Comparison of ENCODE assay signal across 7 mouse cellular contexts in the genomic region with DNA sequence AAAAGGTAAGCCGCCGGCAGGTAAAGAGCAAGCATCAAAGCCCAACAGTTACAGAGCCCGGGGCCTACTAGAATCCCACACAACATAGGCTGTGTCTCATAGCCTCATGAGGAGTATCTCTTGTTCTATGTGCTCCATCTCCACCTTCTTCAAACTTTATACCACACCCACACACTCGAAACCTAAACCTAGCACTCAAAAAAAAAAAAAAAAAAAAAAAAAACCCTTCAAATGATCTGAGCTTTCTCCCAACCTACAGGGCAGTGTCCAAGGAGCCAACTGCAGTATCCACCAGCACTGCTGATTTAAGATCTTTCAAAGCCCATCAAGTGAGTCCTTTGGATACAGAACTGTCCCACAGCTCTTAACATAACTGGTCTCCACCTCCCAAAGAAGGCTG. TPM values are rescaled to one million over a fixed set of nuclear protein-coding genes. Genes with fewer than 3 reads are reported as not detected.
DNase-seq lines count a peak whose midpoint lies in the region; ATAC-seq and TF ChIP-seq lines count a peak whose summit lies in the region.

No protein-coding gene starts in this region.

- peaks cover 38% of the 10 kb centered on the region for H3K36me3 ChIP-seq in lung, embryonic 14.5 days (ENCODE audit: insufficient read depth)
- H3K36me3 ChIP-seq in embryonic facial prominence, embryonic 15.5 days, result peaks cover 12% of the 10 kb centered on the region
- H3K36me3 ChIP-seq in limb, embryonic 11.5 days (ENCODE audit: control insufficient read depth, insufficient read depth, low read length), result no peaks in the 10 kb centered on the region; the same call in 1 of the 2 replicates
- peaks cover 6% of the 10 kb centered on the region for H3K36me3 ChIP-seq in splenic B cell, adult 2 months (ENCODE audit: control insufficient read depth, insufficient read depth, low read length, poor library complexity, severe bottlenecking)

- TF ChIP-seq CTCF in lung, embryonic 14.5 days (IDR thresholded peaks at IDR 0.05; ENCODE audit: low read depth), result no peak

- H3K9me3 ChIP-seq in lung, embryonic 14.5 days (ENCODE audit: low read depth, low read length), result no peaks in the 10 kb centered on the region
- H3K9me3 ChIP-seq in embryonic facial prominence, embryonic 15.5 days (replicated peaks), result no peaks in the 10 kb centered on the region
- H3K9me3 ChIP-seq in limb, embryonic 11.5 days (ENCODE audit: control insufficient read depth, low read length), result no peaks in the 10 kb centered on the region

- peak overlapping the region; percentile 99 for H3K4me3 ChIP-seq in lung, embryonic 14.5 days (ENCODE audit: low read depth, low read length)
- peak overlapping the region; percentile 100 for H3K4me3 ChIP-seq in embryonic facial prominence, embryonic 15.5 days (replicated peaks)
- peak overlapping the region; percentile 94 for H3K4me3 ChIP-seq in limb, embryonic 11.5 days (ENCODE audit: low read depth, low read length)

- H3K27me3 ChIP-seq in lung, embryonic 14.5 days (ENCODE audit: insufficient read depth, low read length), result no peaks in the 10 kb centered on the region
- no peaks in the 10 kb centered on the region for H3K27me3 ChIP-seq in embryonic facial prominence, embryonic 15.5 days
- no peaks in the 10 kb centered on the region for H3K27me3 ChIP-seq in limb, embryonic 11.5 days (ENCODE audit: control insufficient read depth, insufficient read depth, low read length)
- no peaks in the 10 kb centered on the region for H3K27me3 ChIP-seq in splenic B cell, adult 2 months (ENCODE audit: control insufficient read depth, insufficient read depth, low read length, poor library complexity, severe bottlenecking)

- ATAC-seq in lung, embryonic 14.5 days (ENCODE audit: insufficient read depth), result no peak
- ATAC-seq in embryonic facial prominence, embryonic 15.5 days (ENCODE audit: insufficient number of reproducible peaks, low FRiP score, low TSS enrichment, low read depth), result no peak
- no peak for ATAC-seq in limb, embryonic 11.5 days (ENCODE audit: insufficient number of reproducible peaks, low FRiP score, low TSS enrichment, low read depth)

- no peak overlapping the region for H3K9ac ChIP-seq in lung, embryonic 14.5 days
- H3K9ac ChIP-seq in embryonic facial prominence, embryonic 15.5 days, result no peak overlapping the region
- H3K9ac ChIP-seq in limb, embryonic 11.5 days (ENCODE audit: low read length), result no peak overlapping the region

- DNase-seq in lung, embryonic 14.5 days, result no peak
- no peak for DNase-seq in lung, postnatal 10 days
- no peak for DNase-seq in limb, embryonic 11.5 days (ENCODE audit: low spot score)
- DNase-seq in splenic B cell, adult 2 months (ENCODE audit: low read depth, low spot score), result peak; percentile 6
- no peak for DNase-seq in adrenal gland, adult 8-10 months
- DNase-seq in left cerebral cortex, adult 18-20 months (ENCODE audit: low spot score in 2 of 2), result no peak

- no peak overlapping the region for H3K27ac ChIP-seq in lung, embryonic 14.5 days (ENCODE audit: low read depth)
- no peak overlapping the region for H3K27ac ChIP-seq in embryonic facial prominence, embryonic 15.5 days (replicated peaks)
- no peak overlapping the region for H3K27ac ChIP-seq in limb, embryonic 11.5 days (replicated peaks; ENCODE audit: low read depth, low read length)

- 78% methylated on average over 4 of the region's 4 CpGs for WGBS in lung, embryonic 14.5 days
- 69% methylated on average over 4 of the region's 4 CpGs for WGBS in embryonic facial prominence, embryonic 15.5 days
- 87% methylated on average over 4 of the region's 4 CpGs for WGBS in limb, embryonic 11.5 days

- peak overlapping the region; percentile 89 for H3K4me2 ChIP-seq in lung, embryonic 14.5 days
- peak overlapping the region; percentile 80 for H3K4me2 ChIP-seq in embryonic facial prominence, embryonic 15.5 days (replicated peaks)
- no peak overlapping the region; the same call in 1 of the 2 replicates for H3K4me2 ChIP-seq in limb, embryonic 11.5 days (ENCODE audit: low read depth, severe bottlenecking)

- H3K4me1 ChIP-seq in lung, embryonic 14.5 days (ENCODE audit: insufficient read depth), result peaks cover 5% of the 10 kb centered on the region; the same call in 1 of the 2 replicates
- peaks cover 30% of the 10 kb centered on the region for H3K4me1 ChIP-seq in embryonic facial prominence, embryonic 15.5 days
- no peaks in the 10 kb centered on the region for H3K4me1 ChIP-seq in limb, embryonic 11.5 days (ENCODE audit: control insufficient read depth, insufficient read depth, low read length)

RNA-seq across cellular contexts. Expression of a gene that starts 1.5 kb away (rescaled TPM):
- 30.5 and 33.0 TPM in 2 replicates for polyA plus RNA-seq in lung, embryonic 14.5 days (2014; fragmentation: Nextera tagmentation; extraction: Ambion mirVana)
- 24.2 and 27.8 TPM in 2 replicates for polyA plus RNA-seq in embryonic facial prominence, embryonic 15.5 days (2015; fragmentation: Nextera tagmentation; extraction: Ambion mirVana)
- polyA plus RNA-seq in limb, embryonic 11.5 days (2014; fragmentation: Nextera tagmentation; extraction: Ambion mirVana), result 45.1 and 46.4 TPM in 2 replicates
- total RNA-seq in adrenal gland, adult 8-10 months (2022), result 10 to 100 TPM; 20.7 to 29.2 (median 22.0) TPM
- total RNA-seq in left cerebral cortex, adult 18-20 months (2021), result 10 to 100 TPM; 24.8 to 26.1 TPM

RNA-seq across cellular contexts. Expression of a gene that starts 1.6 kb away (rescaled TPM):
- 23.6 and 24.3 TPM in 2 replicates for polyA plus RNA-seq in lung, embryonic 14.5 days (2014; fragmentation: Nextera tagmentation; extraction: Ambion mirVana)
- polyA plus RNA-seq in embryonic facial prominence, embryonic 15.5 days (2015; fragmentation: Nextera tagmentation; extraction: Ambion mirVana), result 26.5 and 27.8 TPM in 2 replicates
- 30.3 and 34.5 TPM in 2 replicates for polyA plus RNA-seq in limb, embryonic 11.5 days (2014; fragmentation: Nextera tagmentation; extraction: Ambion mirVana)
- 10 to 100 TPM; 25.4 to 38.4 (median 30.7) TPM for total RNA-seq in adrenal gland, adult 8-10 months (2022)
- total RNA-seq in left cerebral cortex, adult 18-20 months (2021), result 10 to 100 TPM; 28.4 to 38.7 TPM
